Mouse (Mus musculus): Measurements from ENCODE around the gene Twf2. TPM values are rescaled to one million over a fixed set of nuclear protein-coding genes. Genes with fewer than 3 reads are reported as not detected.

Gene Twf2
- total and polyA plus RNA-seq, 2 experiments from 2014 or later: 50.9 to 63.1 TPM

GRCm38 (mm10) chr9:106176769-106177168 lies 26.1 kb upstream of the Twf2 start:
- Histone ChIP-seq H3K27ac (ENCODE audit: low read depth, low read length) (no peak overlapping the region), H3K9ac (no peak overlapping the region), H3K27me3 (ENCODE audit: insufficient read depth, low read length) (no peaks in the 10 kb centered on the region), H3K4me3 (ENCODE audit: low read depth, low read length) (no peak overlapping the region), H3K9me3 (ENCODE audit: low read length) (no peaks in the 10 kb centered on the region), H3K4me1 (ENCODE audit: insufficient read depth) (peaks cover 25% of the 10 kb centered on the region), H3K36me3 (ENCODE audit: insufficient read depth) (peaks cover 43% of the 10 kb centered on the region), H3K4me2 (ENCODE audit: low read depth) (no peak overlapping the region)
- WGBS: 77% methylated on average over 5 of the region's 5 CpGs
- no peak for TF ChIP-seq CTCF (IDR thresholded peaks at IDR 0.05; ENCODE audit: low read depth)
- DNase-seq (no peak), ATAC-seq (no peak)

GRCm38 (mm10) chr9:106177799-106178198 lies 25.1 kb upstream of the Twf2 start:
- no peak for DNase-seq
- Histone ChIP-seq H3K36me3 (ENCODE audit: insufficient read depth) (peaks cover 52% of the 10 kb centered on the region), H3K4me2 (ENCODE audit: low read depth) (no peak overlapping the region), H3K27me3 (ENCODE audit: insufficient read depth, low read length) (no peaks in the 10 kb centered on the region), H3K9me3 (ENCODE audit: low read length) (no peaks in the 10 kb centered on the region), H3K4me1 (ENCODE audit: insufficient read depth) (peaks cover 20% of the 10 kb centered on the region), H3K4me3 (ENCODE audit: low read depth, low read length) (no peak overlapping the region), H3K9ac (no peak overlapping the region), H3K27ac (ENCODE audit: low read depth, low read length) (no peak overlapping the region)
- no peak for TF ChIP-seq CTCF (IDR thresholded peaks at IDR 0.05; ENCODE audit: low read depth)
- WGBS: 93% methylated on average over 6 of the region's 6 CpGs
- ATAC-seq: no peak

DNA sequence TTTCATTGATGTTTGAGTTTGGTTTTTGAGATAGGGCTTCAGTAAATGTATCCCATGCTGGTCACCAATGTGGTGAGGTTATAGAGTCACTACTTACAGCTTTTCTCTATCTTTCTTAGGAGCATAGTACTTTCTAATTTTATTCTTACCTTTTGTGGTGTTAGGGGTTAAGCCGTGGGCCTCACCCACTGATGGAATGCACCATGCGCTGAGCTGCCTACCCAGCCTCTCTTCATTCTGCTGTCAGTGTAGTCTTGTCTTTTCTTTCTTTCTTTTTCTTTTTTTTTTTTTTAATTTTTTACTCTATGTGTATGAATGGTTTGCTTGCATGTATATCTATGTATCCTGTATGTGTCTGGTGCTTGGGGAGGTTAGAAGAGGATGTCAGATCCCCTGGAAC lies 23.5 kb upstream of the Twf2 start:
- no peak for DNase-seq
- H3K27me3 ChIP-seq (ENCODE audit: insufficient read depth, low read length): no peaks in the 10 kb centered on the region
- H3K9me3 ChIP-seq (ENCODE audit: low read length): no peaks in the 10 kb centered on the region
- peaks cover 5% of the 10 kb centered on the region for H3K4me1 ChIP-seq (ENCODE audit: insufficient read depth)
- no peak overlapping the region for H3K9ac ChIP-seq
- H3K27ac ChIP-seq (ENCODE audit: low read depth, low read length): no peak overlapping the region
- H3K36me3 ChIP-seq (ENCODE audit: insufficient read depth): peaks cover 68% of the 10 kb centered on the region
- ATAC-seq: no peak
- WGBS: 90% methylated on average over 2 of the region's 2 CpGs
- no peak for TF ChIP-seq CTCF (IDR thresholded peaks at IDR 0.05; ENCODE audit: low read depth)
- H3K4me2 ChIP-seq (ENCODE audit: low read depth): no peak overlapping the region
- H3K4me3 ChIP-seq (ENCODE audit: low read depth, low read length): no peak overlapping the region

- Histone ChIP-seq H3K4me1 (ENCODE audit: insufficient read depth) (peaks cover under 1% of the 10 kb centered on the region; the same call in 1 of the 2 replicates), H3K9me3 (ENCODE audit: low read length) (no peaks in the 10 kb centered on the region), H3K4me3 (ENCODE audit: low read depth, low read length) (no peak overlapping the region), H3K36me3 (ENCODE audit: insufficient read depth) (peaks cover 73% of the 10 kb centered on the region), H3K4me2 (ENCODE audit: low read depth) (no peak overlapping the region), H3K9ac (no peak overlapping the region), H3K27ac (ENCODE audit: low read depth, low read length) (no peak overlapping the region), H3K27me3 (ENCODE audit: insufficient read depth, low read length) (no peaks in the 10 kb centered on the region)
- 95% methylated on average over 3 of the region's 3 CpGs for WGBS
- ATAC-seq: no peak
- no peak for DNase-seq
- TF ChIP-seq CTCF (IDR thresholded peaks at IDR 0.05; ENCODE audit: low read depth): no peak
Measured at GRCm38 (mm10) chr9:106179964-106180363, 22.9 kb upstream of the Twf2 start.

DNA sequence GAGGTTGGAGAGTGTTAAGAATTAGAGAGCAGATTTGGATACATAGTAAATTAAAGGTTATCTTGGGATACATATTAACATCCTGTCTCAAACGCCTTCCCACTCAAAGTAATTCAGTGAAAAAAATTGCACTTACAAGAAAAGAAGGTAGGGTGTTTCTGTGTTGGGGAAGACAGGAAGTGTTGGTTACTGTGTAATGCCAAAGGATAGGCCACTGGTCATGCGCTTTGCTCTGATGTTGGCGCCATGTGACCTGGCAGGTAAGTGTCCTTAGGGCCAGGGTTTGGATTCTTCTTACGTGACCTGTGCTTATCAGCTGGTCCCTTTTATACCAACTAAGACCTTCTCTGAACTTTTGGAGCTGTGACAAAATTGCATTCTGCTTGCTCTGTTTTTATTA lies 20.8 kb upstream of the Twf2 start:
- Histone ChIP-seq H3K27me3 (ENCODE audit: insufficient read depth, low read length) (no peaks in the 10 kb centered on the region), H3K4me2 (ENCODE audit: low read depth) (no peak overlapping the region), H3K27ac (ENCODE audit: low read depth, low read length) (no peak overlapping the region), H3K4me1 (ENCODE audit: insufficient read depth) (no peaks in the 10 kb centered on the region), H3K9me3 (ENCODE audit: low read length) (no peaks in the 10 kb centered on the region), H3K36me3 (ENCODE audit: insufficient read depth) (peaks cover 83% of the 10 kb centered on the region), H3K4me3 (ENCODE audit: low read depth, low read length) (no peak overlapping the region), H3K9ac (no peak overlapping the region)
- TF ChIP-seq CTCF (IDR thresholded peaks at IDR 0.05; ENCODE audit: low read depth): no peak
- 94% methylated on average over 4 of the region's 4 CpGs for WGBS
- no peak for DNase-seq
- no peak for ATAC-seq

GRCm38 (mm10) chr9:106183996-106184395 lies 18.9 kb upstream of the Twf2 start:
- WGBS: 95% methylated on average over 5 of the region's 5 CpGs
- DNase-seq: no peak
- Histone ChIP-seq H3K4me1 (ENCODE audit: insufficient read depth) (no peaks in the 10 kb centered on the region), H3K9me3 (ENCODE audit: low read length) (no peaks in the 10 kb centered on the region), H3K9ac (no peak overlapping the region), H3K27ac (ENCODE audit: low read depth, low read length) (no peak overlapping the region), H3K27me3 (ENCODE audit: insufficient read depth, low read length) (no peaks in the 10 kb centered on the region), H3K4me2 (ENCODE audit: low read depth) (no peak overlapping the region), H3K4me3 (ENCODE audit: low read depth, low read length) (no peak overlapping the region), H3K36me3 (ENCODE audit: insufficient read depth) (peaks cover 88% of the 10 kb centered on the region)
- ATAC-seq: no peak
- no peak for TF ChIP-seq CTCF (IDR thresholded peaks at IDR 0.05; ENCODE audit: low read depth)

DNA sequence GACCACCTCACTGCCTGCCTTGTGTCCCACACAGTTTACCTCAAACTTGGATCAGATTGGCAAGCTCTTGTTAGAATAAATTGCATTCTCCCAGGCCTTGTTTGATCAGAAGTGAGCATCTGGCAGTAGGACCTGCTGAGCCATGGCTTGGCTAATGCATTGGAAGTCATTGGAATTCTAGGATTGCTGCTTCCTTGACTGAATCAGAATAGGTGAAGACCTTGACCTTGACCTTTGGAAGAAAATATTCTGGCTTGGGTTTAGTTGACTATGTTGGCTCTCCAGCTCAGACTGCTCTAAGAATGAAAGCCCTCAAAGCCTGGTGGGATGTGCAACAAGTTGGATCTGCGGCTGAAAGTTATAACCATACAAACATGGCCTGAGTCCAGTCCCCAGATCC lies 11.6 kb upstream of the Twf2 start:
- no peak for DNase-seq
- Histone ChIP-seq H3K9ac (no peak overlapping the region), H3K4me1 (ENCODE audit: insufficient read depth) (no peaks in the 10 kb centered on the region), H3K4me2 (ENCODE audit: low read depth) (no peak overlapping the region), H3K4me3 (ENCODE audit: low read depth, low read length) (no peak overlapping the region), H3K36me3 (ENCODE audit: insufficient read depth) (peaks cover 59% of the 10 kb centered on the region), H3K27ac (ENCODE audit: low read depth, low read length) (no peak overlapping the region), H3K9me3 (ENCODE audit: low read length) (no peaks in the 10 kb centered on the region), H3K27me3 (ENCODE audit: insufficient read depth, low read length) (no peaks in the 10 kb centered on the region)
- 97% methylated on average over 1 of the region's 1 CpGs for WGBS
- no peak for ATAC-seq
- TF ChIP-seq CTCF (IDR thresholded peaks at IDR 0.05; ENCODE audit: low read depth): no peak

GRCm38 (mm10) chr9:106192024-106192423 lies 10.9 kb upstream of the Twf2 start:
- Histone ChIP-seq H3K9ac (no peak overlapping the region), H3K9me3 (ENCODE audit: low read length) (no peaks in the 10 kb centered on the region), H3K4me2 (ENCODE audit: low read depth) (no peak overlapping the region), H3K36me3 (ENCODE audit: insufficient read depth) (peaks cover 52% of the 10 kb centered on the region), H3K4me1 (ENCODE audit: insufficient read depth) (no peaks in the 10 kb centered on the region), H3K27ac (ENCODE audit: low read depth, low read length) (no peak overlapping the region), H3K27me3 (ENCODE audit: insufficient read depth, low read length) (no peaks in the 10 kb centered on the region), H3K4me3 (ENCODE audit: low read depth, low read length) (no peak overlapping the region)
- 94% methylated on average over 8 of the region's 8 CpGs for WGBS
- ATAC-seq: no peak
- TF ChIP-seq CTCF (IDR thresholded peaks at IDR 0.05; ENCODE audit: low read depth): no peak
- DNase-seq: no peak
